Mouse (Mus musculus) layer of hippocampus, adult 8-10 months (tissue): ENCODE measurements around the gene Glrx5. TPM values are rescaled to one million over a fixed set of nuclear protein-coding genes. Genes with fewer than 3 reads are reported as not detected.

Source experiments
- DNase-seq, 2 experiments: peaks; one replicate each; pipeline ENCODE4 v3.0.0; 2022; ENCODE audit warnings: low spot score in 2 of 2
- total RNA-seq, 4 experiments: library from RNA; stranded (reverse); gene quantifications; 2 replicates each; pipeline ENCODE4 v1.2.4; 2022

Glrx5 gene
- 10 to 100 TPM; 41.0 to 46.7 (median 42.8) TPM for total RNA-seq

DNA sequence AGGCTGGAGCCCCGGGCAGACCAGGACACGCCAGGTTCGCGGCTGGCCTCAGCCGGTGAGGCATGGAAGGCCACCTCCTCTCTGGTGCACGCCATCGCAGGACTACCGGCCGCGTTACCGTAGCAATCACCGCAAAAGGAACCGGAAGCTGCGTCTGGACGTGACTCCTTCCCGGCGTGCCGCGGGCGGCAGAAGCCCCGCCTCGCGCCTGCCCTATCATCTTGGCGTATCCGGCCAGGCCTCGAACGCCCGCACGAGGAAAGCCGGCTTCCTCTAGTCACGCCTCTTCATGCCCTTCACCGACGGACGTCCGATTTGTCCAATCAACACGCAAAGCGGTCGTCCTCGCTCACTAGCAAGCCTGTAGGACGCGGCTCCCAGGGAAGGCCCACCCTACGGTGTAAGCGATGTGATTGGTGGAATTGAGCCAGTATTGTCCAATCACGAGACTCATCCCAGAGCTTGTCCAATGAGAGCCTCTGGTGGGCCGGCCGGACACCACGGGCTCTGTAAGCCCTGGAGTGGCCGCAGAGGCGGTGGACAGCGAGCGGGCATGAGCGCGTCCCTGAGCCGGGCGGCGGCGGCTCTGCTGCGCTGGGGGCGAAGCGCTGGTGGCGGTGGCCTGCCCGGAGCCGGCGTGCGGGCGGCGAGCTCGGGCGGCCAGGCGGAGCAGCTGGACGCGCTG lies at the start of gene Glrx5:
Glrx5 (plus strand) TSS at position 542 of the 685 bp plus-strand sequence.
- DNase-seq = peak; percentile 100

DNA sequence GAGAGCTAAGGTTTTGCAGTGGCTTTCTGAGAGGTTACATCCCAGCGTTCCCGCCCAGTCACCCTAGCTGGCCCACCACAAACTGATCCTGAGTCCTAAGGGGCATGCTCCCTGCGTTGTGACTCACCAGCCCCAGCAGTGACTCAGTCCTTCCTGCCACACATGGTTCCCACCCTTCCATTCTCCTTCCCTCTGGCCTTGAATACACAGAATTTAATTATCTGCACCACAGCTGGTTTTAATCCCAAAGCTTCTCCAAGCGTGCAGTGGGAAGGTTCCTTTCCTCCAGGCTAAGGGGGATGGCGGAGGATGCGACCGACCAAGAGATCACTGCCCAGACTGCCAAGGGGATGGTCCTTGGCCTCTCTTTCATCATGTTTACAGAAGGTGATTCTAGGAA lies 49.0 kb upstream of the Glrx5 start:
- DNase-seq = no peak

DNA sequence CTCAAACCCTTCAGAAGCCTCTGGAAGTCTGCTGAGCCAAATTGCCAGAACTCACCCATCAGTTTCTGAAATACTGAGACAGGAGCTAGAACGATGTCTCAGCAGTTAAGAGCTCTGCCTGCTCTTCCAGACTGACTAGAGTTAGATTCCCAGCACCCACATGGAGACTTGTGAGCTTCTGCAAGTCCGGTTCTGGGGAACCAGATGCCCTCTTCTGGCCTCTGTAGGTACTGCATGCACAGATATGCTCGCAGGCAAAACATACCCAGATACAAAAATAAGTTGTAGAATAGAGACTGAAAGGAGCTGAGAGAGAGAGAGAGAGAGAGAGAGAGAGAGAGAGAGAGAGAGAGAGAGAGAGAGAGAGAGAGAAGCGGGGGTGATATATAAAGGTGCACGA lies 47.4 kb upstream of the Glrx5 start:
- DNase-seq = no peak

DNA sequence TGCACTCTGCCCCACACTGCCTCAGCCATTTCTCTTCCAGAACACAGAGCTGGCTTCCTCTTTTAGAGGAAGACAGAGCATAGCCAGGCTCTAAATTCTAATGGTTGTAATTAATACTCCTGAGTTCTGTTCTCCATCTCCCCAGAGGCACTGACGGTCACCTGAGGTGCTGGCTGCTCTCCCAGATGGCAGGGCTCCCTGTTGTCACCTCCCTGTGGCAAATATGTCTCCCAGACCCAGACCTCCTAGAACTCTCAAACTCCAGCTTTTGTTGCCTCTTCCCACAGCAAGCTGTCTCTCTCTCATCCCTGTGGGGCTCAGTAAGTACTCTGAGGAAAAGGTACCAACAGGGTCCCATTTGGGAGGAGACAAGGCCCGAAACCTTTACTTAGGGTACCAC lies 46.5 kb upstream of the Glrx5 start:
- DNase-seq = no peak

DNA sequence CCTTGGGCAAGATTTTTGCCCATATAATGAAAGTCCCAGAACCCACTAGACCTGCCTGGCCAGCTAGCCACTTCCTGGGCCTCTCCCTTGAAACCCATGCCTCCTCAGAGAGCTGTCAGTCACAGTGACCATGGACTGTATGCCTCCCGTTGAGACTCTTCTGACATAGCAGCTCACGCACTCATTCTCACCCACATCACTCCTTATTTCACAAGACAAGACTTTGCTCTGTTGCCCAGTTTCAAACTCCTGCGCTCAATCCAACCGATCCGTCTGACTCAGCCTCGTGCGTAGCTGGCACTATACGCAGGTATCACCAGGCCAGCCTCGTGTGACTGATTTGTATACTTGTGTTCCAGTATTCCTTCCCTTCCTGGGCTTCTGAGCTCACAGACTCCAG lies 45.7 kb upstream of the Glrx5 start:
- DNase-seq = no peak

DNA sequence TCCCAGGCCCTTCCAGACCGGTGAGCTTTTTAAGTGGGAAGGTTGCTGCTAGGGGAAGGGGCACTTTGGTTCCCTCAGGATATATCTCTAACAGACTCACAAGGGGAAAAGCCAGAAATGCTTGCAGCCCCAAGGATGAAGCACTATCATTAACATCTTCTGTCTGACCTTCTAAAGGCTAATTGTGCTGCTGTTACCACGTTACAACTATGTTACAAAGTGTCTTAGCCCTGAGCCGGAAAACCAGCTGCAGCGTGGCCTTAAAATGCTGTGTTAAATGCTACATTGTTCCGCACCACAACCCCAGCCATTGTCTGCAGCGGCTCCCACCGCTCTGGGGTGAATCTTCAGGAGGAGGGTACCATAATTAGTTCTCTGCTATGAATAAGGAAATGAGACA lies 44.6 kb upstream of the Glrx5 start:
- DNase-seq = no peak

DNA sequence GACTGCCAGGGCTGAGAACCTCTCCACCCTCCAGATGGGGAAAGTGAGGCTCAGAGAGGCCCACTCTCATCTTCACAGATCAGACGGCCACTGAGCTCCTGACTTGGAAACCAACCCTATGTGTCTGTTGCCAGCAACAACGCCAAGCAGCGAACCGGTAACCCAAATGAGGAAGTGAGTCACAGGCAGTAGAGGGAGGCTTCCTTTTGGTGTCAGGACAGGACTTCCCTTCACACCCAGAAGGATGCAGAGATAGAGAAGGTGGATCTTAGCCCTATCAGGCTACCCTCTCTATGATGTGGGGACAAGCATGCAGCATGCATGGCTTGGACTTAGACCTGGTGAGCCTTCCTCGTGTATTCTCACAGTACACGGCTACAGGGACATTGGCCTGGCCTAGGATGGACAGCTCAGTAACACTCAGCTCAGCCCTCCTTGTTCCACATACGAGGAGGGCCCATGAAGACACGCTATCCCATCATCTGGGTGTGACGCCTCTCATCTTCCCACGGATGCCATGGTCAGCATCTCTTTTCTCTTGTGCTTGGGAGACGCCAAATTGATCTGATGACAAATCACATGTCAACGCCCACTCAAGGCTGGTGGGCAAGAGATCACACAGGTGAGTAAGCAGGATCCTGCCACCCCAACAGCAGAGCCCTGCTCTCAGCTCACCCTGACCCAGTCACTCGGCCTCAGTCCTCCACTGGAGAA lies 41.6 kb upstream of the Glrx5 start:
- no peak for DNase-seq

DNA sequence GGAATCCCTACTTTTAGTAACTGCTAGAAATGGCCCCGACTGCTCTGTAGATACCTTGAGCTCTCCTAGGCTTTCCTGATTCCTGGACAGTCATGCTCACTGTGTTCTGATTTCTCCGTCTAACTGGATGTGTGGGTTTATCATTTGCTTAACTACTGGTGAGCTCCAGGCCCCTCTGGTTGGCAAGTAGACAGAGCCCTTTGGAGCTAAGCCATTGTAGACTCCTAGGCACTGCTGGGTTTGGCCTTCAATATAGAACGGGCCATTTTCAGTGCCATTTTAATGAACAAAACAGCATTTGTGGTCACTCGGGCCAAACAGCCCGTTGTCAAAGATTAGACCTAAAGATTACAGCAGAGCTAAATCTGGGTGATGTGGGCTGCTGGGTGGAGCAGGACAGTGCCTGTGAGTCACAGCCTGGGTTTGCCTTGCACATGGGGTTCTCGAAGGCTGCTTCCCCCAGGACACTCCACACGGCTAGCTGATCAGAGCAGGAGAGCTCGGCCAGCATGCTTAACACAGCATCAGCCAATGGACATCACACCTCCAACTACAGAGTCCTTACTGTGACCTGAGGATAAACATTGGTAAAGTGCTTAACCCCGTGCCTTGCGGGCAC lies 40.3 kb upstream of the Glrx5 start:
- no peak for DNase-seq

DNA sequence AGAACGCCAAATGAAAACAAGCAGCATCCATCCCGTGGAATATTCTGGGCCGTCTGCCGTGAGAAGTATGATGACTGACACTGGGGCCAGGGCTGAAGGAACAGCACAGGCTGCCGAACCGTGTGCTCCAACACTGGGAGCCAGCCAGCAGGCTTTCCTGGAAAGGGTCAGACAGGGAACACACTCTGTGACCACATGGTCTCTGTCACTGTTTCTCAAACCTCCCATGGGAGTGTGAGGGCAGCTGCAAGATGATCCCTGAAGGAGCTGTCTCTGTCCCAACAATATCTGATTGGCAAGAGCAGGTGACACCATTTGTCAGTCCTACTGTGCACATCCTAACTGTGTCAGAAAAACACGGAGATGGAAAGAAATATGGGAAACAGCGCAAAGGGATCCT lies 39.6 kb upstream of the Glrx5 start:
- DNase-seq = no peak

DNA sequence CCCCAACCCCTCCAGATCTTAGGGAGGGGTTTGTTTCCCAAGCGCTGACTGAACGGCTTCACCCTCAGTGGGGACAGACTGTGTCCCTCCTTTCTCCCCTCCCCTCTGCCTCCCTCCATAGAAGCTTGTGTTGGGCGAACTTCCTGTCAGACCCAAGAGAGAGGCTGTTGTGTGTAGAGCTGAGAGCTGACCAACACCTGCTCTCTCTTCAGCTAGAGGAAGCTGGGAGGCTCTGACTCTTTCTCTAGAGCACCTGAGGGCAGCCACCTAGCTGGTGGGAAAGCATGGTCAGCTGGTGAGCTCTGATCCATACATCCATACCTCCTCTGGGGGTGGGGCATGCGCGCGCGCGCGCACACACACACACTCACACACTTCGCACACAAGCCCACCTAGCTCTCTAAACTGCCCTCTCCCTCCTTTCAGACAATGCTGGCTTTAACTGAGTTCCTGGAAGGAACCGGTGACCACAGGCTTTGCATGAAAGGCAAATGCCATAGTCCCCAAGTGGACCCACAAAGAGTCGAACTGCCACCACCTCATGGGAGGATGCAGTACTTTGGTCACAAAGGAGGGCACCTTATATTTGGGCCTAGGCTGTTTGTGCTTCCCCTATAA lies 37.1 kb upstream of the Glrx5 start:
- DNase-seq = no peak

DNA sequence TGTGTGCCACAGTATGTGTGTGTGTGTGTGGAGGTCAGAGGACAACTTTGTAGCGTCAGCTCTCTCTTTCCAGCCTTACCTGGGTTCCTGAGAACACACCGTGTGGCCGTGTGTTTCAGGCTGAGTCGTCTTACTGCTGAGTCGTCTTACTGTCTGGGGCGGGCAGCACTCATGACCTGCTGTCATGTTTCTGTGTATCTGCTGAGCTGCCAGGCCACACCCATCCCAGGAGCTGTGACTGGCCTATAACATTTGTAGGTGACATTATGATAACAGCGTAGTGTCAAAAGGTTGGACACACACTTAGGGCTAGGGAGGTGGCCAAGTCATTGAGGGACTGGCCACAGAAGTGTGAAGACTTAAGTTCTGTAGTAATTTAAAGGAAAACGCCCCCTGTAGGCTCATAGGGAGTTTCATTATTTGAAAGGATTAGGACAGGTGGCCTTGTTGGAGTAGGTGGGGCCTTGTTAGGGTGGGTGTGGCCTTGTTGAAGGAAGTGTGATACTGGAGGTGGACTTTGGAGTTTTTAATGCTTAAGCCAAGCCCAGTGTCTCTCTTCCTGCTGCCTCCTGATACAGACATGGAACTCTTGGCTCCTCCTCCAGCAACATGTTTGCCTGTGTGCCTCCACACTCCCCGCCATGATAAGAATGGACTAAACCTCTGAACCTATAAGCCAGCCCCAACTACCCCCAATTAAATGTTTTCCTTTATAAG lies 36.3 kb upstream of the Glrx5 start:
- no peak for DNase-seq

DNA sequence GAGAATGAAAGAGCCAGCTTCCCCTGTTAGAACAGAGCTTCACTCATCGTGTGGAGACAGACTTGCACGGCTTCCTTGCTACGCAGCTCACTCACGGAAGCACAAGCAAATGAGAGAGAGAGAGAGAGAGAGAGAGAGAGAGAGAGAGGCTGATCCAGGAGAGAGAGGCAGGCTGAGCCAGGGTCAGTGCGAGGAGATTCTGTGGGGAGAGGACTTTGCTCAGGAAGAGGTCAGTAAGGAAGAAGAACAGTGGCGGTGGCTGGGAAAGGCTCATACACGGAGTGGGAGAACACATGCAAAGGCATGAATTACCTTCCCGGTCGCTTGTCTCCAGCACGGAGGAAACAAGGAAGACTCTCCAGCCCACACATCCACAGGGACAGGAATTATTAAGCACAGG lies 35.3 kb upstream of the Glrx5 start:
- DNase-seq = no peak

DNA sequence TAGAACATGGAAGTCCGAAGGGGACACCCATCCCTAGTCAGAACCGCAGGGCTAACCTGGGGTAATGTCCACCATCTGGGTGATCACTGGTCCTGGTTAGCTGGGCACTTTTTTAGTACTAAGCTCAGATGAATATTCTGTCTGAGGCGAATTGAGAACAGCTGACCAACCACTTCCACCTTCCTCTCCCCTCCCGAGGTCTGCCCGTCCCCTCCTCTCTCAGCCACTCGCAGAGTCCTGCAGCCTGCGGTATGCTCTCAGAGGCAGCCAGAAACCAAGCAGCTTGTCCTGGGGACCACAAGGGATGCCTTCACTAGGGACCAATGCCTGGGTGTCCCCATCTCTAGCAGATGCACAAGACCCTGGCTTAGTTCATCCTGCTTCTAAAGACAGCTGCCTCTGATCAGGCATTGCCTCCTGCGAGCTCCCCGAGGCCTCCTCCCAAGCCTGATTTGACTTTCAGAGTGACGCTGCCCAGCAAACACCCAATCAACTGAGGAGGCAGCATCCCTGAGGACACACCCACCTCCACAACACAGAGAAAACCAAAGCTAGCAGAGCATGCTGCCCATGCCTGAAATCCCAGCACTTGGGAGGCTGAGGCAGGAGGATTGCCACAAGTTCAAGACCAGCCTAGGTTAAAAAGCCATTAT lies 34.7 kb upstream of the Glrx5 start:
- DNase-seq = no peak

DNA sequence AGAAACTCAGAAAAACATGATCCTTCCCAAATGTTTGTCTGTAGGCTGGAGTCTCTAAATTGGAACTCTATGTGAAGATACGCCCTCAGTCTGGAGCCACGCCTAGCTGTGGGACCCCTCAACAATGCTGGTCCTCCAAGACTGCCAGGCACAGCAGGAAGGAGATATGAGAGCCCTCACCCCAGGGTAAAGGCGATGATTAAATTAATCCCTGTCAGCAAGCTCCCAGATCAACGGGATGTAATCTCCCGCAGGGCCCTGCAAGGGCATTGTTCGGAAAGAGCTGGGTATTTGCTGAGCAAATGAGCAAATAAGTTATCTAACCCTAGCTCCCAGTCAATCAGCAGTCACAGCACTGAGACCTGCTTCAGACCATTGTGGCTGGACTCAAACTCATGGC lies 33.9 kb upstream of the Glrx5 start:
- no peak for DNase-seq

DNA sequence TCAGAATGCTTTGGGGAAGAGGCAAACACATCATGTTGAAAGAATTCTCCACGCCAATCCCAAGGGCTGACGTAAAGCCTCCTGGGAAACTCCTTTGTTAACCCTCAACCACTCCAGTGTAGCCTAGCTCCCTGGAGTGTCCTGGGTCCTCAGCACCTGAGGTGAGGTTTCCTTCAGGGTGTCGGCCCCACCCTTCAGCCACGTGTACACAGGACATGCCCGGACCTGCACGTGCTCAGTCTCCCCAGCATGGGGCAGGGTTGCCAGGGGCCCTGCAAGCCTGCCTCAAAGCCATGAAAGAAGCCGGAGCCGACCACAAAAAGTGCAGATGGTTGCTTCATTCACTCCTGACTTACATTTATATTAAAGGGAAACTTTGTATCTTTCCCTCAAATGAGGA lies 33.3 kb upstream of the Glrx5 start:
- no peak for DNase-seq

DNA sequence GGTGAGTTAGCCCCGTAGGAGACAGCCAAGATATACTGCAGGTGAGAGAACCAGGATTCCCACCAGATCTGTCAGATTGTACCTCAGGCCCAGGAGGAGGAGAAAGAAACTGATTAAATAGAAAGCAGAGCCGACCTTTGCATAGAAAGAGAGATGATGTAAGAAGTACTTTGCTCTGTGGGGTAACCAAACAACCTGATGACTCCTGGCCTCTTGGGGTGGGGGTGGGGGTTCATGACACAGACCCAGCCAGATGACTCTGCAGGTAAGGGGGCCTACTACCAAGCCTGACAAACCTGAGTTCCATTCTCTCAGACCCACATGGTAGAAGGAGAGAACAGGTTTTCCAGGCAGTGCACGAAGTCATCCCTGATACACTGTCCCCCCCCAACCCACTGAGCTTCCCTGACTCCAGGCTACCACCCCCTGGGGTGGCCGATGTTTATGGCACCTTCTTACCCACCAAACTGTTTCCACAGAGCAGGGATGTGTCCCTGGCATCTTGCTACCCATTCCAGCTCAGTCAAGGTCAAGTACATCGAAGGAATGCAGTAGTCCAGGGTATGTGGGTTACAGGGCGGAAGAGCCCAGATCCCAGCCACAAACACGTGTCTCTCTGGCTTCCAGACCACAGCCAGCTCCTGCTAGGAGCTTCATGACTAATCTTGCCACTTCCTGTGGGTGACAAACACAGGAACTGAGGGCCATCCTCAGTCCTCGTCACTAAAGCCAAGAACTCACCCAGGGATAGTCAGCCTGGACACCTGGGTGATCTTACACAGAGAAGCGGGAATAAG lies 31.8 kb upstream of the Glrx5 start:
- DNase-seq = no peak

DNA sequence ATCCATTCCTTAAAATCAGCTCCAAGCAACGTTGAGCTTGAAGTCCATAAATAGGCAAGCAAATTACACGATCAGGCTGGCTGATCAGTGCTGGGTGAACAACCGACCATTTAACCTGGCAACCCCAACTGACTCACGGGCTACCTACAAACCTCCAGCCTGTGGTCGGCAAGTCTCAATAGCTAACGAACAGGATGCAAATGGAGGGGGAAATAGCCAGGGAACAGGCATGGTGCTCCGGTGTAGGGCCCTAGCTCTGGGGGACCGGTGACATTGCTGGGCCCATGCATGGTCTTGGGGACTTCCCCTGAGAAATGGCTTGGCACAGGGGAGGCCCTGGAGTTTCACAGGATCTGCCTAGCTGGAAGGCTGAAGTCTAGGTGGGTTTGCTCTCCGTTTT lies 31.2 kb upstream of the Glrx5 start:
- DNase-seq = no peak

DNA sequence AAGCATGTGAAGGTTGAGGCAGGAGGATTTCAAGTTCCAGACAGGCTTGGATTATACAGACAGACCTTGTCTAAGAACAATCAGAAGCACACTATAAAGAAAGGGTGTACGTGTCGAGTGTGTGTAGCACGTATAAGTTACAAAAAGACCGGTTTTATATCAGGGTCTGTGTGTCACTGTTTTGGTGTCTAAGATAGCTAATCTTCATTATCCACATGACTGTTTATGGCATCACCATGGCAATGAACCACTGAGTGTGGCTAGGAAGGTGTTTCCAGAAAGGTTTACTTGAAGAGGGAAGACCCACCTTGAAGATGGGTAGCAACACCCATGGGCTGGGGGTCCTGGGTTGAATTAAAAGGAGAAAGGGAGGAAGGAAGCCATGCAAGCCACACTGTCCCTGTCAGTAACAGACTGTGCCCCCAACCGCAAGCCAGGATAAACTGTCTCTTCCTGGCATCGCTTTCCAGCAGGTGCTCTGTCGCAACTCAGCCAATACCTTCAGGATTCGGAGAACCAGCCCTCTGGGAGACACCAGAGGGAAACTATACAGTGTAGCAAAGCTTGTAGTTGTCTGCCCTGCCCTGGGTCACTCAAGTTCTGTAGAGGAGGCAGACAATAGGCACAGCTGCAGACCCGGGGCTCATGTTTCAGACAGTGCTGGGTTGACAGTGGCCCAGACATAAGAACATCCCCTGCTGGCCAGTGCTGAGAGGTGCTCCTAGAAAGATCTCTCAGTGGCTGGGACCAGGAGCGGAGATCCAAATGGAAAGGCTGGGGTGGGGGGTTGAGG lies 30.0 kb upstream of the Glrx5 start:
- no peak for DNase-seq

DNA sequence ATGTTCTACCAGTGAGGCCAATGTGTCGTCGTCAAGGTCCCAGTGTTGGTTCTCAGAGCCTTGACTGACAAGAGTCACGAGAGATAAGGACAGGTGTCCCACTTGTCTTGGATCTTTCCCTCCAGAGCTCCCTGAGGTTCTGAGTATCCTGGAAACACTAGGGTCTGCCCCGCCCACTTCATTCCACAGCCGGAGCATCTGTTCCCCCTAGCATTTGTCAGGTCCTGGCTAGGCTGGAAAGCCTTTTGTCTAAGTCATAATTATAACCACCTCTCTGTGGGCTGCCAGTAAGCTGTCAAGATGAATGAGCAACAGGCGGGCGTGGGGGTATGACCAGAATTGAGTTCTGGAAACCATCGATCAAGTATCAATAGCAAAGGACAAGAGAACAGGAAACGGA lies 29.3 kb upstream of the Glrx5 start:
- no peak for DNase-seq

DNA sequence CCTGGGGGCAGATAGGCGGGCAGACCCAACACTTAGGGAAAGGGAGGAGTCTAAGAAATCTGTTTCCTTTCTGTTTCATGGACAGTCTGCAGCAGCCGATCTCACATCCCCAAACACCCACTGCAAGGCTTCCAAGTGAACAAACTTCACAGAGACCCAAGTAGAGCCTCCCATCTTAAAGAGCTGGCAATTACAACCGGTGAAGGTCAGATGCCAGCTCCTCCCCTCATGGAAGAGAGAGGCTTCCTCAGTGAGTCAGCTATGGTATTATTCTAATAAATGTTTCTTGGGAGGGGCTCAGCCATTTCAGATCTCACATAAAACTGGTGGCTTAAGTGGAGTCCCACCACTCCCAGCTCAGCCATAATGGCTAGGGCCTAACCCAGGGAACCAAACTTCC lies 28.8 kb upstream of the Glrx5 start:
- DNase-seq = no peak
